Mouse (Mus musculus) embryonic facial prominence, embryonic 11.5 days (tissue): ENCODE data around the gene Tmem94. TPM values are rescaled to one million over a fixed set of nuclear protein-coding genes. Genes with fewer than 3 reads are reported as not detected.

Experiments
- ATAC-seq: fragments of 200-750 bp; cut with Nextera tagmentation; replicated peaks from 2 replicates; pipeline ENCODE4 v1.8.0; 2017; ENCODE audit warnings: low read depth; ENCODE audit not compliant: insufficient number of reproducible peaks, low FRiP score, low TSS enrichment
- DNase-seq: peaks from one replicate; pipeline ENCODE4 v3.0.0-alpha.2; 2015; ENCODE audit warnings: low spot score
- H3K27ac ChIP-seq: fragments of 300-500 bp; sonication (generic); replicated peaks from 2 replicates; pipeline ENCODE4 v1.5.1; 2014; ENCODE audit warnings: mild to moderate bottlenecking, low read depth, low read length, control low read depth
- H3K27me3 ChIP-seq: fragments of 300-500 bp; sonication (generic); 2 replicates; pipeline ENCODE4 v1.6.1; 2014; ENCODE audit warnings: mild to moderate bottlenecking, low read length, moderate library complexity, mixed read lengths; ENCODE audit not compliant: control insufficient read depth, insufficient read depth
- H3K36me3 ChIP-seq: fragments of 300-500 bp; sonication (generic); replicated peaks from 2 replicates; pipeline ENCODE4 v1.6.1; 2014; ENCODE audit warnings: low read depth, mild to moderate bottlenecking, low read length, moderate library complexity, mixed read lengths; ENCODE audit not compliant: control insufficient read depth, insufficient read depth
- H3K4me1 ChIP-seq: fragments of 300-500 bp; sonication (generic); 2 replicates; pipeline ENCODE4 v1.6.1; 2014; ENCODE audit warnings: low read length, mixed read lengths; ENCODE audit not compliant: control insufficient read depth, insufficient read depth
- H3K4me2 ChIP-seq: fragments of 300-500 bp; sonication (generic); 2 replicates; pipeline ENCODE4 v1.6.1; 2014; ENCODE audit warnings: low read depth, mild to moderate bottlenecking, control low read depth, low read length, moderate library complexity
- H3K4me3 ChIP-seq: fragments of 300-500 bp; sonication (generic); 2 replicates; pipeline ENCODE4 v1.5.1; 2014; ENCODE audit warnings: low read depth, low read length, control low read depth
- H3K9ac ChIP-seq: fragments of 300-500 bp; sonication (generic); replicated peaks from 2 replicates; pipeline ENCODE4 v1.6.1; 2014; ENCODE audit warnings: mild to moderate bottlenecking, control low read depth, low read length
- H3K9me3 ChIP-seq: fragments of 300-500 bp; sonication (generic); replicated peaks from 2 replicates; pipeline ENCODE4 v1.6.1; 2016; ENCODE audit warnings: mild to moderate bottlenecking, low read length, inconsistent platforms, mixed read lengths; ENCODE audit not compliant: control insufficient read depth
- WGBS: fragments of 180-500 bp; shearing (Covaris S2); extraction: QIAGEN DNeasy Blood & Tissue Kit; methylation state at CpG from one replicate; pipeline ENCODE4 v1.1.7; 2014; 5-methylcytosine and 5-hydroxymethylcytosine counted together
- polyA plus RNA-seq: library from polyadenylated mRNA; unstranded; fragments of >200 nt; fragmentation: Nextera tagmentation; extraction: Ambion mirVana; gene quantifications from 2 replicates; pipeline ENCODE4 v1.2.1, GENCODE M21; 2014

Tmem94 gene
- polyA plus RNA-seq, 1 experiment from 2014 or later = 10.3 TPM

GRCm38 (mm10) chr11:115768896-115769295, 3.7 kb downstream of the Tmem94 start:
- H3K9ac ChIP-seq = no peak overlapping the region
- ATAC-seq (no peak), DNase-seq (no peak)
- 86% methylated on average over 3 of the region's 3 CpGs for WGBS
- no peak overlapping the region for H3K4me3 ChIP-seq
- no peaks in the 10 kb centered on the region for H3K27me3 ChIP-seq
- H3K36me3 ChIP-seq = no peaks in the 10 kb centered on the region
- H3K9me3 ChIP-seq = no peaks in the 10 kb centered on the region
- no peak overlapping the region for H3K4me2 ChIP-seq
- H3K4me1 ChIP-seq = no peaks in the 10 kb centered on the region; the same call in 1 of the 2 replicates
- no peak overlapping the region for H3K27ac ChIP-seq

- Histone ChIP-seq H3K9ac (no peak overlapping the region), H3K4me3 (no peak overlapping the region), H3K27ac (no peak overlapping the region), H3K36me3 (no peaks in the 10 kb centered on the region), H3K27me3 (no peaks in the 10 kb centered on the region), H3K9me3 (no peaks in the 10 kb centered on the region), H3K4me2 (no peak overlapping the region), H3K4me1 (peaks cover 6% of the 10 kb centered on the region)
- WGBS = 54% methylated on average over 4 of the region's 4 CpGs
- ATAC-seq (no peak), DNase-seq (no peak)
These were observed 9.4 kb downstream of the Tmem94 start for GRCm38 (mm10) chr11:115774653-115775052.

- ATAC-seq = no peak
- Histone ChIP-seq H3K27ac (no peak overlapping the region), H3K4me1 (peaks cover 10% of the 10 kb centered on the region), H3K9me3 (no peaks in the 10 kb centered on the region), H3K9ac (no peak overlapping the region), H3K27me3 (no peaks in the 10 kb centered on the region), H3K36me3 (no peaks in the 10 kb centered on the region), H3K4me2 (no peak overlapping the region), H3K4me3 (no peak overlapping the region)
- 36% methylated on average over 18 of the region's 18 CpGs for WGBS
- no peak for DNase-seq
These were observed 10.8 kb downstream of the Tmem94 start for GRCm38 (mm10) chr11:115775821-115776665.

- 0 out of 2 replicates have a peak overlapping the region, but pooled peaks have one; percentile 41 for H3K27ac ChIP-seq
- DNase-seq = no peak
- no peaks in the 10 kb centered on the region for H3K36me3 ChIP-seq
- no peak overlapping the region for H3K4me3 ChIP-seq
- no peak overlapping the region for H3K4me2 ChIP-seq
- WGBS = 55% methylated on average over 9 of the region's 9 CpGs
- no peaks in the 10 kb centered on the region for H3K27me3 ChIP-seq
- H3K9ac ChIP-seq = no peak overlapping the region
- no peak for ATAC-seq
- no peaks in the 10 kb centered on the region for H3K9me3 ChIP-seq
- H3K4me1 ChIP-seq = peaks cover 10% of the 10 kb centered on the region
These were observed 11.7 kb downstream of the Tmem94 start for GRCm38 (mm10) chr11:115776954-115777353.

GRCm38 (mm10) chr11:115777487-115778335, 12.5 kb downstream of the Tmem94 start:
- H3K4me2 ChIP-seq = no peak overlapping the region
- no peaks in the 10 kb centered on the region for H3K9me3 ChIP-seq
- DNase-seq = no peak
- H3K4me3 ChIP-seq = no peak overlapping the region
- H3K36me3 ChIP-seq = no peaks in the 10 kb centered on the region
- whole genome bisulfite sequencing = 79% methylated on average over 17 of the region's 17 CpGs
- no peak overlapping the region for H3K9ac ChIP-seq
- H3K27ac ChIP-seq = 0 out of 2 replicates have a peak overlapping the region, but pooled peaks have one; percentile 41
- no peaks in the 10 kb centered on the region for H3K27me3 ChIP-seq
- ATAC-seq = no peak
- peaks cover 10% of the 10 kb centered on the region for H3K4me1 ChIP-seq

GRCm38 (mm10) chr11:115779038-115779571, 13.9 kb downstream of the Tmem94 start:
- Histone ChIP-seq H3K27me3 (no peaks in the 10 kb centered on the region), H3K4me2 (no peak overlapping the region), H3K4me3 (no peak overlapping the region), H3K9ac (peak overlapping the region; percentile 14; the same call in 1 of the 2 replicates), H3K36me3 (no peaks in the 10 kb centered on the region), H3K27ac (peak overlapping the region; percentile 43; the same call in 1 of the 2 replicates), H3K9me3 (no peaks in the 10 kb centered on the region), H3K4me1 (peaks cover 10% of the 10 kb centered on the region)
- peak; percentile 38 for DNase-seq
- peak; percentile 77 for ATAC-seq
- WGBS = 11% methylated on average over 9 of the region's 9 CpGs

GRCm38 (mm10) chr11:115780141-115781070, 15.2 kb downstream of the Tmem94 start:
- peaks cover 8% of the 10 kb centered on the region for H3K4me1 ChIP-seq
- no peak for ATAC-seq
- no peak overlapping the region for H3K4me2 ChIP-seq
- WGBS = 13% methylated on average over 20 of the region's 20 CpGs
- 0 out of 2 replicates have a peak overlapping the region, but pooled peaks have one; percentile 4 for H3K9ac ChIP-seq
- H3K36me3 ChIP-seq = no peaks in the 10 kb centered on the region; the same call in 1 of the 2 replicates
- DNase-seq = peak; percentile 50
- no peak overlapping the region for H3K27ac ChIP-seq
- no peak overlapping the region for H3K4me3 ChIP-seq
- H3K27me3 ChIP-seq = no peaks in the 10 kb centered on the region
- H3K9me3 ChIP-seq = no peaks in the 10 kb centered on the region
